Mouse (Mus musculus) kidney, adult 2 months (tissue): ENCODE measurements around the gene Dnhd1.
A peak's percentile ranks its signal among the peaks of the same experiment; 100 is the strongest.

ENCODE experiments used
- CTCF ChIP-seq: fragments of 200-500 bp; conservative IDR thresholded peaks from 2 replicates; pipeline ENCODE4 v1.5.1; 2011; ENCODE audit warnings: low read depth, mild to moderate bottlenecking, control low read depth, low read length, moderate library complexity, mixed read lengths; ENCODE audit not compliant: insufficient read depth, insufficient read length
- POLR2A ChIP-seq: fragments of 200-500 bp; IDR thresholded peaks from one replicate; pipeline ENCODE4 v1.6.1; 2011; ENCODE audit warnings: low read depth, low read length, control low read depth

GRCm38 (mm10) chr7:105650639-105651435 lies at the start of gene Dnhd1:
- TF ChIP-seq CTCF (peak; percentile 72), POLR2A (peak; percentile 28)
